Mouse (Mus musculus) monocyte, adult 59 days (primary cell): Measurements from ENCODE around the gene Fam53b. TPM values are rescaled to one million over a fixed set of nuclear protein-coding genes. Genes with fewer than 3 reads are reported as not detected.

Experiments used
- total RNA-seq, 2 experiments: library from RNA; stranded (reverse); gene quantifications; one replicate each; pipeline ENCODE4 v1.2.4; 2023

Fam53b gene
- total RNA-seq: 10 to 100 TPM; 72.4 to 73.3 TPM

DNA sequence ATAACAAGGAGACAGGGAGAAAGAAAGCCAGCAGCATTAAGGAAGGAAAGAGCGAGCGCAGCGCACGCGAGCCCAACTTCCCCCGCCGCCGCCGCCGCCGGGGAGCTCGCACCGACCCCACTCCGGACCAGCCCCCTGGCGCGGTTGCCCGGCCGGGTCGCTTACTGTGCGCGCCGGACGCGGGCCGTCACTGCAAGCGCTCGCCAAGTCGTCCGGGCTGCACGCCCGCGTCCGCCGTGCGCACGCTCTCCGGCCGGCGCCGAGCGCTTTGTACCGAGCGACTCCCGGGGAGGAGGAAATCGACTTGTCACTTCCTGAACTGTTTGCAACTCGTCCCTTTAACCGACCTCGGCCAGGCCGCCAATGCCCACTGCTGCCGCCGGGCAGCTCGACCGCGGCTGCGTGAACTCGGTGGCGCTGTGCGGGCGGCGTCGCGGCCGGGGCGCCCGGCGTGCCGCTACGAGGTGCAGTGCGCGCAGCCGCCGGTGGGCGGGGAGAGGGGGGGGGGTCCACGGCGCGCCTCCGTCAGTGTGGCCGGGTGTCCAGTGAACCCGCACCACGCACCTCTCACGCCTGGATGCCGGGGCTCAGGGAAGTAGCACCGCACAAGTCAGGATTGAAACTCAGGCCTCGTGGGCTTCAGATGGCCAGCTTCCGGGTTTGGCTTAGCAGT, at the start of gene Fam53b:
Gene Fam53b (minus strand): TSS at position 471 of the 673 bp plus-strand sequence.

GRCm38 (mm10) chr7:132859042-132859958, 45.6 kb upstream of the Fam53b start, which contains the start of gene Abraxas2:
Gene Abraxas2 (plus strand): TSS chr7:132859225.

GRCm38 (mm10) chr7:132852173-132852844, 38.6 kb upstream of the Fam53b start, which contains the start of gene Eef1akmt2:
Gene Eef1akmt2 (minus strand): TSS chr7:132852673.

Other genes starting within 250 kb of the Fam53b start
- gene Oat, start 237.5 kb downstream of the Fam53b start, total RNA-seq: 10 to 100 TPM; 53.4 to 57.7 TPM
- gene Nkx1-2, start 214.2 kb downstream of the Fam53b start, total RNA-seq: not detected
- gene Lhpp, start 203.2 kb downstream of the Fam53b start, total RNA-seq: 1 to 10 TPM; 7.6 to 9.0 TPM
- 10 to 100 TPM; 14.5 to 16.9 TPM for gene Eef1akmt2, start 38.8 kb upstream of the Fam53b start, total RNA-seq
- gene Abraxas2, start 45.3 kb upstream of the Fam53b start, total RNA-seq: 10 to 100 TPM; 44.0 to 48.0 TPM
- 10 to 100 TPM; 27.3 to 27.6 TPM for gene Zranb1, start 117.3 kb upstream of the Fam53b start, total RNA-seq